Mouse (Mus musculus) bone marrow macrophage, adult 2 months (primary cell): ENCODE measurements around the gene Gm20388.

Source experiments
- CTCF ChIP-seq: IDR thresholded peaks from 2 replicates; pipeline ENCODE4 v1.5.1; 2012; ENCODE audit warnings: low read depth, mild to moderate bottlenecking, low read length, moderate library complexity
- POLR2A ChIP-seq: IDR thresholded peaks from 2 replicates; pipeline ENCODE4 v1.6.1; 2012; ENCODE audit warnings: mild to moderate bottlenecking, low read depth, low read length, borderline replicate concordance

DNA sequence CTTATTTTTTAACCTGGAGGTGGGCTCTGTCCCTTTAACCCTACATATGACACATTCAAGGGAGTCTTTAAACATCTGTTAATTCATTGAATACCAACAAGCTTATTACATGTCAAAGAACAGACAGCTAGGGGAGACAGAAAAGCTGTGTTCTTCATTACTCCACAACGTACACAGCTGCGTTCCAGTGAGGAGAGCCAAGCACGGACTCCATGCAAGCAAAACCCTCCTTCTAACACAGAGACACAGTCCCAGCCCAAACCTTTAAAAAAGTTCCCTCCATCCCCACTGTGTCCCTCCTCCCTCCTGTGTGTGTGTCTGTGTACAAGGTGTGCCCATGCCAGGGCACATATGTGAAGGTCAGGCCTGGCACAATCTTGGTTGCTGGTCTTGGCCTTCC is 795.6 kb downstream of the Gm20388 start:
- TF ChIP-seq POLR2A: no peak
- TF ChIP-seq CTCF: no peak
